Mouse (Mus musculus) midbrain, embryonic 12.5 days (tissue): ENCODE measurements around the gene Pdx1. TPM values are rescaled to one million over a fixed set of nuclear protein-coding genes. Genes with fewer than 3 reads are reported as not detected.

ENCODE experiments used
- ATAC-seq: fragments of 200-750 bp; cut with Nextera tagmentation; 2 replicates; pipeline ENCODE4 v1.8.0; 2017; ENCODE audit warnings: low read depth, moderate TSS enrichment, moderate library complexity; ENCODE audit not compliant: low FRiP score
- H3K27ac ChIP-seq: fragments of 300-500 bp; sonication (generic); replicated peaks from 2 replicates; pipeline ENCODE4 v1.5.1; 2016; ENCODE audit warnings: mild to moderate bottlenecking
- H3K27me3 ChIP-seq: fragments of 300-500 bp; sonication (generic); 2 replicates; pipeline ENCODE4 v1.6.1; 2016; ENCODE audit warnings: mild to moderate bottlenecking
- H3K36me3 ChIP-seq: fragments of 300-500 bp; sonication (generic); 2 replicates; pipeline ENCODE4 v1.6.1; 2016
- H3K4me1 ChIP-seq: fragments of 300-500 bp; sonication (generic); 2 replicates; pipeline ENCODE4 v1.6.1; 2016
- H3K4me2 ChIP-seq: fragments of 300-500 bp; sonication (generic); replicated peaks from 2 replicates; pipeline ENCODE4 v1.6.1; 2016; ENCODE audit warnings: mild to moderate bottlenecking, moderate library complexity
- H3K4me3 ChIP-seq: fragments of 300-500 bp; sonication (generic); 2 replicates; pipeline ENCODE4 v1.5.1; 2016; ENCODE audit warnings: mild to moderate bottlenecking
- H3K9ac ChIP-seq: fragments of 300-500 bp; sonication (generic); replicated peaks from 2 replicates; pipeline ENCODE4 v1.6.1; 2016; ENCODE audit warnings: mild to moderate bottlenecking, moderate library complexity
- H3K9me3 ChIP-seq: fragments of 300-500 bp; sonication (generic); 2 replicates; pipeline ENCODE4 v1.6.1; 2016; ENCODE audit warnings: mild to moderate bottlenecking
- WGBS: fragments of 180-500 bp; shearing (Covaris S2); methylation state at CpG from one replicate; pipeline ENCODE4 v1.1.7; 2016; 5-methylcytosine and 5-hydroxymethylcytosine counted together
- polyA plus RNA-seq: library from polyadenylated mRNA; unstranded; fragments of >200 nt; fragmentation: Nextera tagmentation; extraction: Ambion mirVana; gene quantifications from 2 replicates; pipeline ENCODE4 v1.2.1, GENCODE M21; 2016

The Pdx1 gene
- polyA plus RNA-seq, 1 experiment from 2014 or later: not detected

GRCm38 (mm10) chr5:147270673-147271655 is 1.2 kb downstream of the Pdx1 start:
- peaks cover 96% of the 10 kb centered on the region for H3K27me3 ChIP-seq
- under 1% methylated on average over 29 of the region's 29 CpGs for WGBS
- no peaks in the 10 kb centered on the region for H3K9me3 ChIP-seq
- H3K27ac ChIP-seq: no peak overlapping the region
- ATAC-seq: no peak
- no peak overlapping the region for H3K4me2 ChIP-seq
- no peak overlapping the region for H3K4me3 ChIP-seq
- H3K36me3 ChIP-seq: no peaks in the 10 kb centered on the region
- 0 out of 2 replicates have a peak, but pooled peaks cover 4% of the 10 kb centered on the region for H3K4me1 ChIP-seq
- no peak overlapping the region for H3K9ac ChIP-seq

DNA sequence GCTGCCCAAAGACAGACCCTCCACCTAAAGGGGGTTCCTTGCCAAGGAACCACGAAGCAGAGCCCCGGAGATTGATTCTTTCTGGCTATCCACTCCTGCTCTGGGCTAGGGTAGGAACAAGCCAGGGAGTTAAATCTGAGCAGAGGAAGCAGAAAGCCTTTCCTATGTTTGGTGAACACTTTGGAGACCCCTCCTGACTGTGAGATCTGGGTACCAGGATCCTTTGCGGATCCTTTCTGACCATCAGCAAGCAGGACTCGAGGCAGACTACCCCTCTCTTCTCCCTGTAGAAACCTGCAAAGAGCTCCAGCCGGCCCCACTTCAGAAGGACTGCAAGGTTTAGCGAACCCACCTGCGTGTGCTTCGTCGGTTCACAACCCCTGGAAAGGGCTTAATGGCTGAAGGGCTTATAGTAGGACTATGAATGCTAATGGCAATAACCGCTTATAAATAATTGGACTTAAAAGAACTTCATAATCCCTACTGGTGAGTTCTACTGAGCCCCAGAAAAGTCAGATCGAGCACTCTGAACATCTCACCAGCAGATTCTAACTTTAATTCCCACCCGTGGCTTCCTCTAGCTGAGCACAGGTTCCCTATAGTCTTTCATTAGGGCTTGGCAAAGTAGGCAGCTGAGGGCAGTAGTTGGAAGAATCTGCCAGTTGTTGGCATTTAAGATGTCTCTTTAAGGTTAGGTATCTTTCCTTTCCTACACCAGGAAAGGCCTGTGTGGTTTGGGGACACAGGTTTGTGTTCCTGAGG is 2.5 kb downstream of the Pdx1 start:
- H3K4me2 ChIP-seq: no peak overlapping the region
- H3K36me3 ChIP-seq: no peaks in the 10 kb centered on the region
- no peak overlapping the region for H3K27ac ChIP-seq
- no peak overlapping the region for H3K4me3 ChIP-seq
- WGBS: 2% methylated on average over 12 of the region's 12 CpGs
- no peaks in the 10 kb centered on the region for H3K9me3 ChIP-seq
- no peak overlapping the region for H3K9ac ChIP-seq
- no peak for ATAC-seq
- H3K27me3 ChIP-seq: peaks cover 96% of the 10 kb centered on the region
- 0 out of 2 replicates have a peak, but pooled peaks cover 4% of the 10 kb centered on the region for H3K4me1 ChIP-seq

GRCm38 (mm10) chr5:147272808-147273345 is 3.1 kb downstream of the Pdx1 start:
- Histone ChIP-seq H3K4me1 (0 out of 2 replicates have a peak, but pooled peaks cover 4% of the 10 kb centered on the region), H3K4me2 (no peak overlapping the region), H3K9me3 (no peaks in the 10 kb centered on the region), H3K27ac (no peak overlapping the region), H3K27me3 (peaks cover 96% of the 10 kb centered on the region), H3K9ac (no peak overlapping the region), H3K4me3 (no peak overlapping the region), H3K36me3 (no peaks in the 10 kb centered on the region)
- no peak for ATAC-seq
- 1% methylated on average over 10 of the region's 10 CpGs for WGBS

DNA sequence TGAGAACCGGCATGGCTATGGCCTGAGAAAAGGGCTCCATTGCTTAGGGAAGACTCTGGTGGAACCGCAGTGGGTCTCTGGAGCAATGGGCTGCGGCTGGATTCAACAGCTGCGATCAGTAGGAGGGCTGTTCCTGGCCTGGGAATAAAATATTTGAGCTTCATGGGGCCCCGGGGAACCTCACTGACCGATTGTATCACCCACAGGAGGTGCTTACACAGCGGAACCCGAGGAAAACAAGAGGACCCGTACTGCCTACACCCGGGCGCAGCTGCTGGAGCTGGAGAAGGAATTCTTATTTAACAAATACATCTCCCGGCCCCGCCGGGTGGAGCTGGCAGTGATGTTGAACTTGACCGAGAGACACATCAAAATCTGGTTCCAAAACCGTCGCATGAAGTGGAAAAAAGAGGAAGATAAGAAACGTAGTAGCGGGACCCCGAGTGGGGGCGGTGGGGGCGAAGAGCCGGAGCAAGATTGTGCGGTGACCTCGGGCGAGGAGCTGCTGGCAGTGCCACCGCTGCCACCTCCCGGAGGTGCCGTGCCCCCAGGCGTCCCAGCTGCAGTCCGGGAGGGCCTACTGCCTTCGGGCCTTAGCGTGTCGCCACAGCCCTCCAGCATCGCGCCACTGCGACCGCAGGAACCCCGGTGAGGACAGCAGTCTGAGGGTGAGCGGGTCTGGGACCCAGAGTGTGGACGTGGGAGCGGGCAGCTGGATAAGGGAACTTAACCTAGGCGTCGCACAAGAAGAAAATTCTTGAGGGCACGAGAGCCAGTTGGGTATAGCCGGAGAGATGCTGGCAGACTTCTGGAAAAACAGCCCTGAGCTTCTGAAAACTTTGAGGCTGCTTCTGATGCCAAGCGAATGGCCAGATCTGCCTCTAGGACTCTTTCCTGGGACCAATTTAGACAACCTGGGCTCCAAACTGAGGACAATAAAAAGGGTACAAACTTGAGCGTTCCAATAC is 4.7 kb downstream of the Pdx1 start:
- Histone ChIP-seq H3K9ac (no peak overlapping the region), H3K36me3 (no peaks in the 10 kb centered on the region), H3K27me3 (peaks cover 96% of the 10 kb centered on the region), H3K4me1 (0 out of 2 replicates have a peak, but pooled peaks cover 4% of the 10 kb centered on the region), H3K9me3 (no peaks in the 10 kb centered on the region), H3K4me2 (no peak overlapping the region), H3K27ac (no peak overlapping the region), H3K4me3 (no peak overlapping the region)
- ATAC-seq: no peak
- WGBS: 2% methylated on average over 48 of the region's 48 CpGs

DNA sequence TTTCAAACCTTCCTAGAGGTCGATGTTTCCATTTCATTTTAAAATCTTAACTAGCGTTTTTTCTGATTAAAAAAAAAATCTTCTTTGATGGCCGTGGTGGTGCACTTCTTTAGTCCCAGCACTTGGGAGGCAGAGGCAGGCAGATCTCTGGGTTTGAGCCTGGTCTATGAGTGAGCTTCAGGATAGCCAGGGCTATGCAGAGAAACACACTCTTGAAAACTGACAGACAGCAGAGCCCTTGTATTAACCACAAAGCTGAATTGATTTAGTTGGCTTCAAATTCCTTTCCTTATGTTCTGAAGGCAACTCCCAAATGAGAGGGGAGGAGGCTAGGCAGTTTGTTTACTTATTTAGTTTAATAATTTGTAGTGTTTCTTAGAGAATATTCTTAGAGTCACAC is 6.0 kb downstream of the Pdx1 start:
- no peak overlapping the region for H3K27ac ChIP-seq
- H3K36me3 ChIP-seq: no peaks in the 10 kb centered on the region
- no peak overlapping the region for H3K4me2 ChIP-seq
- H3K9me3 ChIP-seq: no peaks in the 10 kb centered on the region
- H3K4me3 ChIP-seq: no peak overlapping the region
- peaks cover 96% of the 10 kb centered on the region for H3K27me3 ChIP-seq
- no peaks in the 10 kb centered on the region for H3K4me1 ChIP-seq
- 13% methylated on average over 3 of the region's 3 CpGs for WGBS
- ATAC-seq: no peak
- H3K9ac ChIP-seq: no peak overlapping the region

DNA sequence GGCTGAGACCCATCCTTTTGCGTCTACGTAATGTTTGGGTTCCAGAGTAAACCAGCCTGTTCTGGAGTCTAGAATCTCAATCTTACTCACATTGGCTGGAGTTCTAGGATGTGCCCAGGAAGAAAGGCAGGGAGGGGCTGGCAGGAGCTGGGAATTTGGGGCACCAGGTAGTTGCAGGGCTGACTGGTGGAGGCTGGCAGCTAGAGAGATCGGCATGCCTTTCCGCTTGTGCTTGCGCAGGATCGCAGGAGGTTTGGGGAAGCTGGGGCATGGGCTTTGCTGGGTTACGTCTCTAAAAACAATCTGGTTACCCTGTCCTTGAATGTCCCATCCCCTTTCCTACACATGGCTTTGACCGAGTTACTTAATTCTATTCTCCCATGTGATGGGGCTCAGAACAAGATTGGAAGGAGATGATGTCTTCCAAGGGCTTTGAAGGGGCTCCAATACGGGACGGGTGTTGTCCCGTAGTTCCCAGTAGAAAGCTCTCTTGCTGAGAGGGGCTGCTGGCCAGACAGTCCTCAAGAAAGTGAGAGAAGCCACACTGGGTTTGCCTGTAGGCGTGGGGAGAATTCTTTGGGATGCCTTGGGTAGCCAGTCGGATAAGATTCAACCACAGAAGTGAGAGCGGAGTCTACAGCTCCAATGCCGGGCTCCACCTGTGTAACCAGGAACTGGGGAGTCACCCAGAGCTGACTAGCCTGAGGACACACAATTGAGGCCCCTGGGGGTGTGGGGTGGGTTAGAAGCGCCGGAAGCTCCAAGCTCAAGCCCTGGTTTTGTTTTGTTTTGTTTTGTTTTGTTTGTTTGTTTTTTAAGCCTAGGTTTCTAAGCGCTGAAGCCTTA is 7.2 kb downstream of the Pdx1 start:
- Histone ChIP-seq H3K27me3 (peaks cover 94% of the 10 kb centered on the region), H3K9ac (no peak overlapping the region), H3K27ac (no peak overlapping the region), H3K4me1 (no peaks in the 10 kb centered on the region), H3K4me3 (no peak overlapping the region), H3K9me3 (no peaks in the 10 kb centered on the region), H3K36me3 (no peaks in the 10 kb centered on the region), H3K4me2 (no peak overlapping the region)
- no peak for ATAC-seq
- WGBS: under 1% methylated on average over 18 of the region's 18 CpGs

DNA sequence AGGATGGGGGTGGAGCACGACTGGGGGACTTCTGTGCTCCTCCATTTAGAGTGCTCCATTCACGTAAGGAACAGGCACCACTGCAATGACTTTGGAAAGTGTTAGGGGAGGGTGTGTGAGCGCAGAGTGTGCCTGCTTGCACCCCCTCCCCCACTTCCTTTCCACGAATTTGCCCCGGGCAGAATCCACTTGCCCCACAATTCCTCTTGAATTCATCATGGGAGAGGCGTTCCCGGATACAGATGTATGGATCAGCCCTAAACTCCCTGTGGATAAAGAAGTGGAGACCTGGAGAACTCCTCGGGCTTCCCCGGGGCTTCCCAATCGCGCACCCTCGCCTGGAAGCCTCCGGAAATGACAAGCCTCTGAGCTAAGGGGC is 7.8 kb downstream of the Pdx1 start:
- 2% methylated on average over 13 of the region's 13 CpGs for WGBS
- no peak overlapping the region for H3K4me2 ChIP-seq

DNA sequence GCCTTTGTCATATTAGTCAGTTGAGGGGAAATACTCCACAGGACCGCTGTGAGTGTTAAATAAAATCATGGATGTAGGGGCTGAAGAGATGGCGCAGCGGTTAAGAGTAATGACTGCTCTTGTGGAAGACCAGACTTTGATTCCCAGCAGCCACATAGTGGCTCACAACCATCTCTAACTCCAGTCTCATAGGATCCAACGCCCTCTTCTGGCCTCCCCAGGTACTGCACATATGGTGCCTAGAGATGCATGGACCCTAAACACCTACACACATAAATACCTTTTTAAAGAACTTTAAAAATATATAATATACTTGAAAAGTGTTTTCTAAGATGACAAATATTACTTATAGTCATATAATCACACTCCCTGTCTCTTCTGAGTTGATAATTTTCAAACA is 14.6 kb downstream of the Pdx1 start:
- no peak overlapping the region for H3K4me2 ChIP-seq
- no peak overlapping the region for H3K4me3 ChIP-seq
- WGBS: 77% methylated on average over 4 of the region's 4 CpGs
- peaks cover 70% of the 10 kb centered on the region for H3K27me3 ChIP-seq
- H3K9me3 ChIP-seq: no peaks in the 10 kb centered on the region
- H3K4me1 ChIP-seq: no peaks in the 10 kb centered on the region
- no peaks in the 10 kb centered on the region for H3K36me3 ChIP-seq
- no peak for ATAC-seq
- H3K27ac ChIP-seq: no peak overlapping the region
- no peak overlapping the region for H3K9ac ChIP-seq

More for the DNA sequence above, 7.8 kb downstream of the Pdx1 start:
- H3K4me1 ChIP-seq: no peaks in the 10 kb centered on the region
- no peak overlapping the region for H3K27ac ChIP-seq
- H3K36me3 ChIP-seq: no peaks in the 10 kb centered on the region
- peaks cover 94% of the 10 kb centered on the region for H3K27me3 ChIP-seq
- no peak overlapping the region for H3K4me3 ChIP-seq
- H3K9ac ChIP-seq: no peak overlapping the region
- ATAC-seq: no peak
- no peaks in the 10 kb centered on the region for H3K9me3 ChIP-seq

DNA sequence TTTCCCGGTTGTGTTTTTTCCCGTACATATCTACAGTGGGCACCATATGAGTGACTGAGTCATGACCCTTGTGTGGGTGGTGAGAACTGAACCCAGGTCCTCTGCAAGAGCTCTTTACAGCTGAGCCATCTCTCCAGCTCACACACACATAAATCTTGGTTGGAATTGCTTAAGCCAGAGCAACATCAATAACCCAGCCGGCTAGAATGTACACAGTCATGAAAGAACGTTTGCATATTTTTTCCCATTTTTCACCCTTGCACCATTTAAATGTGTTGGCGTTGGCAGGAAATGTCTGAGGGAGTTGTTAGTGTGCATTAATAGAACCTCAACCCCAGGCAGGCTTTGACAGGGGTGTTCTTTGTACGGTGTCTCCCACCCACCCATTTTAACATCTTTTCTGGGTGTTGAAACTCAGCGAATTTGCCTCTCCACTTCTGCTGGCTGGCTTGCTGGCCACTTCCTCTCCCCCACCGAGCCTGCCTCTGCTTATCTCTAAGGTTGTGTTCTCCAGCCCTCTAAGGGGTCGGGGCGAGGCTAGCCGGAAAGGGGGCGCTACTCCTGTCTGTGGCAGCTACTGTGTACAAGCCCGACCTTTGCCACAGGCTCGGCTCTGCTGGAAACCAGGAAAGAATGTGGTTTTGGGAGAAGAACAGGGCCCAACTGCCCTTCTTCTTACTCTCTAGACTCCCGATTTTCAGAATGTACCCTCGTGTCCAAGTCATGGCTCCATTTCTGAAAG is 22.2 kb downstream of the Pdx1 start:
- H3K4me2 ChIP-seq: no peak overlapping the region
- no peak for ATAC-seq
- peaks cover 71% of the 10 kb centered on the region for H3K27me3 ChIP-seq
- H3K9ac ChIP-seq: no peak overlapping the region
- H3K9me3 ChIP-seq: no peaks in the 10 kb centered on the region
- H3K4me3 ChIP-seq: no peak overlapping the region
- WGBS: 43% methylated on average over 16 of the region's 16 CpGs
- H3K4me1 ChIP-seq: peaks cover 3% of the 10 kb centered on the region; the same call in 1 of the 2 replicates
- no peaks in the 10 kb centered on the region for H3K36me3 ChIP-seq
- no peak overlapping the region for H3K27ac ChIP-seq

GRCm38 (mm10) chr5:147292506-147293120 is 22.9 kb downstream of the Pdx1 start:
- peaks cover 3% of the 10 kb centered on the region; the same call in 1 of the 2 replicates for H3K4me1 ChIP-seq
- H3K27me3 ChIP-seq: peaks cover 72% of the 10 kb centered on the region
- H3K9me3 ChIP-seq: no peaks in the 10 kb centered on the region
- no peak overlapping the region for H3K4me2 ChIP-seq
- 54% methylated on average over 13 of the region's 13 CpGs for WGBS
- H3K9ac ChIP-seq: no peak overlapping the region
- H3K36me3 ChIP-seq: no peaks in the 10 kb centered on the region
- no peak overlapping the region for H3K4me3 ChIP-seq
- H3K27ac ChIP-seq: no peak overlapping the region
- peak; percentile 17; the same call in 1 of the 2 replicates for ATAC-seq
